Mouse (Mus musculus): Measurements from ENCODE around the gene 9530068E07Rik. TPM values are rescaled to one million over a fixed set of nuclear protein-coding genes. Genes with fewer than 3 reads are reported as not detected.

The 9530068E07Rik gene
- total and polyA plus RNA-seq, 3 experiments, result 75.7 to 85.9 TPM; not detected in 1

- TF ChIP-seq ETS1 (IDR thresholded peaks at IDR 0.05; ENCODE audit: low read depth, low read length) (no peak), CHD1 (IDR thresholded peaks at IDR 0.05; ENCODE audit: low read depth, low read length) (no peak), POLR2A (IDR thresholded peaks at IDR 0.05; ENCODE audit: control insufficient read depth in 1 of 2, insufficient read depth in 1 of 2, low read depth in 1 of 2, low read length in 2 of 2, poor library complexity in 1 of 2) (no peak), NELFE (IDR thresholded peaks at IDR 0.05; ENCODE audit: low read depth, low read length) (no peak), MAZ (IDR thresholded peaks at IDR 0.05; ENCODE audit: low read depth, low read length) (no peak), MYC (IDR thresholded peaks at IDR 0.05; ENCODE audit: low read depth, low read length) (no peak), TCF12 (IDR thresholded peaks at IDR 0.05; ENCODE audit: low read depth, low read length) (no peak), SMC3 (IDR thresholded peaks at IDR 0.05; ENCODE audit: low read depth, low read length) (no peak), MYB (IDR thresholded peaks at IDR 0.05; ENCODE audit: low read depth, low read length) (no peak), GATA1 (IDR thresholded peaks at IDR 0.05; ENCODE audit: low read depth, low read length) (no peak), NRF1 (IDR thresholded peaks at IDR 0.05; ENCODE audit: insufficient read depth, low read depth, low read length, poor library complexity, severe bottlenecking) (no peak), MXI1 (IDR thresholded peaks at IDR 0.05; ENCODE audit: low read depth, low read length) (no peak), CTCF (IDR thresholded peaks at IDR 0.05 in 2 of 3, conservative IDR thresholded peaks at IDR 0.05 in 1 of 3; ENCODE audit: control insufficient read depth in 1 of 3, insufficient read depth in 1 of 3, low read depth in 2 of 3, low read length in 3 of 3, poor library complexity in 1 of 3, severe bottlenecking in 1 of 3) (no peak), HCFC1 (IDR thresholded peaks at IDR 0.05; ENCODE audit: low read depth, low read length) (no peak)
- Histone ChIP-seq H3K79me2 (ENCODE audit: control insufficient read depth, insufficient read depth, low read length, poor library complexity) (no peaks in the 10 kb centered on the region), H3K27ac (ENCODE audit: control insufficient read depth, low read depth, low read length) (no peak overlapping the region), H3K4me1 (ENCODE audit: control insufficient read depth in 1 of 2, insufficient read depth in 2 of 2, low read length in 2 of 2) (no peaks in the 10 kb centered on the region), H3K36me3 (ENCODE audit: control insufficient read depth in 1 of 2, insufficient read depth in 2 of 2, low read length in 2 of 2) (no peaks in the 10 kb centered on the region), H3K9ac (ENCODE audit: control insufficient read depth, low read depth, low read length, poor library complexity, severe bottlenecking) (no peak overlapping the region), H3K27me3 (ENCODE audit: control insufficient read depth in 1 of 2, insufficient read depth in 2 of 2, low read length in 2 of 2) (no peaks in the 10 kb centered on the region), H3K9me3 (replicated peaks; ENCODE audit: insufficient read depth, low read length) (no peaks in the 10 kb centered on the region), H3K4me3 (ENCODE audit: control insufficient read depth in 1 of 2, insufficient read depth in 1 of 2, low read depth in 2 of 2, low read length in 2 of 2) (no peak overlapping the region)
- DNase-seq (ENCODE audit: low read depth, low spot score), result no peak
Observed at GRCm38 (mm10) chr11:52433797-52434195, 37.6 kb downstream of the 9530068E07Rik start.

GRCm38 (mm10) chr11:52435466-52435865, 39.2 kb downstream of the 9530068E07Rik start:
- no peak for DNase-seq (ENCODE audit: low read depth, low spot score)
- H3K9me3 ChIP-seq (replicated peaks; ENCODE audit: insufficient read depth, low read length), result no peaks in the 10 kb centered on the region
- TF ChIP-seq MEF2A (IDR thresholded peaks at IDR 0.05; ENCODE audit: extremely low read depth, insufficient replicate concordance, low read depth, low read length, poor library complexity, severe bottlenecking), result no peak
- no peak for TF ChIP-seq TCF12 (IDR thresholded peaks at IDR 0.05; ENCODE audit: low read depth, low read length)
- TF ChIP-seq GATA1 (IDR thresholded peaks at IDR 0.05; ENCODE audit: low read depth, low read length), result no peak
- TF ChIP-seq KAT2A (conservative IDR thresholded peaks at IDR 0.05; ENCODE audit: low read depth, low read length), result no peak
- no peak for TF ChIP-seq MYC (IDR thresholded peaks at IDR 0.05; ENCODE audit: low read depth, low read length)
- TF ChIP-seq SMC3 (IDR thresholded peaks at IDR 0.05; ENCODE audit: low read depth, low read length), result no peak
- TF ChIP-seq ELF1 (IDR thresholded peaks at IDR 0.05; ENCODE audit: low read depth, low read length), result no peak
- TF ChIP-seq ZKSCAN1 (IDR thresholded peaks at IDR 0.05; ENCODE audit: low read depth, low read length), result no peak
- no peak for TF ChIP-seq CHD1 (IDR thresholded peaks at IDR 0.05; ENCODE audit: low read depth, low read length)
- no peak for TF ChIP-seq MAZ (IDR thresholded peaks at IDR 0.05; ENCODE audit: low read depth, low read length)
- no peak for TF ChIP-seq ETS1 (IDR thresholded peaks at IDR 0.05; ENCODE audit: low read depth, low read length)
- no peaks in the 10 kb centered on the region for H3K79me2 ChIP-seq (ENCODE audit: control insufficient read depth, insufficient read depth, low read length, poor library complexity)
- H3K4me1 ChIP-seq (ENCODE audit: control insufficient read depth in 1 of 2, insufficient read depth in 2 of 2, low read length in 2 of 2), result no peaks in the 10 kb centered on the region
- H3K27ac ChIP-seq (ENCODE audit: control insufficient read depth, low read depth, low read length), result no peak overlapping the region
- H3K36me3 ChIP-seq (ENCODE audit: control insufficient read depth in 1 of 2, insufficient read depth in 2 of 2, low read length in 2 of 2), result no peaks in the 10 kb centered on the region
- no peak overlapping the region for H3K4me3 ChIP-seq (ENCODE audit: control insufficient read depth in 1 of 2, insufficient read depth in 1 of 2, low read depth in 2 of 2, low read length in 2 of 2)
- no peaks in the 10 kb centered on the region for H3K27me3 ChIP-seq (ENCODE audit: control insufficient read depth in 1 of 2, insufficient read depth in 2 of 2, low read length in 2 of 2)
- H3K9ac ChIP-seq (ENCODE audit: control insufficient read depth, low read depth, low read length, poor library complexity, severe bottlenecking), result no peak overlapping the region

Measured in MEL (cell line).